Mouse (Mus musculus): ENCODE data around the gene Gps1. TPM values are rescaled to one million over a fixed set of nuclear protein-coding genes. Genes with fewer than 3 reads are reported as not detected.
"Not testable (repeated sequence)": the region's sequence is repeated elsewhere in the genome, so short reads cannot be mapped to it uniquely, and the experiment has no call there.

Gene Gps1
- polyA plus RNA-seq, 1 experiment from 2014 or later = 188 TPM

DNA sequence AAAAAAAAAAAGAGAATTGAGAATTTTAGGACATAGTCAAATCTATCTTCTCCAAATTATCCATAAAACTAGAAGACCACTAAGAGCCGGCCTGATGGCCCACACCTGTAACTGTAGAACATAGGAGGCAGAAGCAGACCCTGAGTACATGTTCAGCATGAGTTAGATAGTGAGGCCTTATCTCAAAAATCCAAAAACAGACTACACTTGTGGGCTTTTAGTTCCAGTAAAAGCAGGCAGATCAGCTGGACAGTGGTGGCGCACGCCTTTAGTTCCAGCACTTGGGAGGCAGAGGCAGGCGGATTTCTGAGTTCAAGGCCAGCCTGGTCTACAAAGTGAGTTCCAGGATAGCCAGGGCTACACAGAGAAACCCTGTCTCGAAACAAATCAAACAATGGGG is 48.9 kb downstream of the Gps1 start:
- H3K9me3 ChIP-seq (ENCODE audit: control insufficient read depth, low read length); H3K27me3 ChIP-seq (ENCODE audit: control insufficient read depth, insufficient read depth, low read depth, low read length); H3K4me2 ChIP-seq (ENCODE audit: low read depth, low read length); H3K36me3 ChIP-seq (ENCODE audit: control insufficient read depth, insufficient read depth, low read length); ATAC-seq (ENCODE audit: low read depth); H3K4me3 ChIP-seq (ENCODE audit: low read length); H3K4me1 ChIP-seq (replicated peaks; ENCODE audit: control insufficient read depth, insufficient read depth, low read length); H3K9ac ChIP-seq (ENCODE audit: low read length): not testable (repeated sequence)
- H3K27ac ChIP-seq (ENCODE audit: low read length) = peak overlapping the region; percentile 80
- WGBS = 89% methylated on average over 5 of the region's 5 CpGs

DNA sequence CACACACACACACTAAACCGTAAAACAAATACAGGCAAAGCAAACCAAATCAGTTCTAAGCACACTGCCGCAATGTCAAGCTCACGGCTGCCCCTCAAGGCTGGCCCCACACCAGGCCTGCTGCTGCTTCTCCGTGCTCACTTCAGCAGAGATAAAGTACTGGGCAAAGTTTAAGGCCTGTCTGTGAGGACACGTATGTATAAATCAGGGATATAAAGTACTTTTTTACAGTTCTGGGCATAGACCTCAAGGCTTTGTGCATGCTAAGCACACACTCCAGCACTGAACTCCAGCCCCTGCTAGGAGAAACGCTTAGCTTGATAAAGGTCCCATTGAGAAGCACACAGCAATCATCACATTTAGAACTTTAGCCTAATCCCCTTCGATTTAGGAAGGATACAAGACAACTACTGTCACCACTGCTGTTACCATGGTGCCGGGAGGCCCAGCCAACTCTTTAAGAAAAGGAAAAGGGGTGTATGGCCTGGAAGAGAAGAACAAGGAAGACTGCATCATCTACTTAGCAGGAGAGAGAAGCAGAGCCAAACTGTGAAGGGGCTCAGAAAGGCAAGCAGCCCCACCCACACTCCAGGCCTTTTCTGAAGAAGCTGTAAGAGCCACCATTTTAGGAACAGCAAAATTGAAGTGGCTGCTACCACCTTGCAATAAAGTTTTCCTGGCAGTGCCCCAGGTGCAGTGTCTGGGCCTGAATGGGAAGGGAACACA is 49.6 kb downstream of the Gps1 start:
- 36% methylated on average over 8 of the region's 8 CpGs for WGBS
- Histone ChIP-seq H3K36me3 (ENCODE audit: control insufficient read depth, insufficient read depth, low read length) (no peaks in the 10 kb centered on the region), H3K27me3 (ENCODE audit: control insufficient read depth, insufficient read depth, low read depth, low read length) (no peaks in the 10 kb centered on the region), H3K4me3 (ENCODE audit: low read length) (no peak overlapping the region), H3K9ac (ENCODE audit: low read length) (peak overlapping the region; percentile 17; the same call in 1 of the 2 replicates), H3K27ac (ENCODE audit: low read length) (peak overlapping the region; percentile 80), H3K4me1 (replicated peaks; ENCODE audit: control insufficient read depth, insufficient read depth, low read length) (peaks cover 4% of the 10 kb centered on the region), H3K9me3 (ENCODE audit: control insufficient read depth, low read length) (no peaks in the 10 kb centered on the region), H3K4me2 (ENCODE audit: low read depth, low read length) (no peak overlapping the region)
- peak; percentile 77 for ATAC-seq (ENCODE audit: low read depth)

Other genes starting within 250 kb of the Gps1 start
- 184 and 200 TPM in 2 replicates for gene Mcrip1, start 234.5 kb upstream of the Gps1 start, polyA plus RNA-seq (2015; fragmentation: Nextera tagmentation; extraction: Ambion mirVana)
- gene Ppp1r27, start 233.1 kb upstream of the Gps1 start, polyA plus RNA-seq (2015; fragmentation: Nextera tagmentation; extraction: Ambion mirVana) = 0.95 and 2.6 TPM in 2 replicates
- 829 and 841 TPM in 2 replicates for gene P4hb, start 211.0 kb upstream of the Gps1 start, polyA plus RNA-seq (2015; fragmentation: Nextera tagmentation; extraction: Ambion mirVana)
- gene Arhgdia, start 202.6 kb upstream of the Gps1 start, polyA plus RNA-seq (2015; fragmentation: Nextera tagmentation; extraction: Ambion mirVana) = 654 and 680 TPM in 2 replicates
- 82.6 and 266 TPM in 2 replicates for gene Alyref, start 185.9 kb upstream of the Gps1 start, polyA plus RNA-seq (2015; fragmentation: Nextera tagmentation; extraction: Ambion mirVana)
- 215 and 224 TPM in 2 replicates for gene Anapc11, start 185.9 kb upstream of the Gps1 start, polyA plus RNA-seq (2015; fragmentation: Nextera tagmentation; extraction: Ambion mirVana)
- 1.5 and 1.6 TPM in 2 replicates for gene Npb, start 175.8 kb upstream of the Gps1 start, polyA plus RNA-seq (2015; fragmentation: Nextera tagmentation; extraction: Ambion mirVana)
- 104 and 117 TPM in 2 replicates for gene Pcyt2, start 166.3 kb upstream of the Gps1 start, polyA plus RNA-seq (2015; fragmentation: Nextera tagmentation; extraction: Ambion mirVana)
- 31.8 and 32.5 TPM in 2 replicates for gene Sirt7, start 159.0 kb upstream of the Gps1 start, polyA plus RNA-seq (2015; fragmentation: Nextera tagmentation; extraction: Ambion mirVana)
- gene Mafg, start 150.7 kb upstream of the Gps1 start, polyA plus RNA-seq (2015; fragmentation: Nextera tagmentation; extraction: Ambion mirVana) = 13.2 and 15.0 TPM in 2 replicates
- 22.4 and 23.4 TPM in 2 replicates for gene Pycr1, start 140.5 kb upstream of the Gps1 start, polyA plus RNA-seq (2015; fragmentation: Nextera tagmentation; extraction: Ambion mirVana)
- gene Myadml2, start 136.1 kb upstream of the Gps1 start, polyA plus RNA-seq (2015; fragmentation: Nextera tagmentation; extraction: Ambion mirVana) = 0.97 and 1.1 TPM in 2 replicates
- 3.2 and 4.0 TPM in 2 replicates for gene Notum, start 123.1 kb upstream of the Gps1 start, polyA plus RNA-seq (2015; fragmentation: Nextera tagmentation; extraction: Ambion mirVana)
- 127 and 133 TPM in 2 replicates for gene Aspscr1, start 111.3 kb upstream of the Gps1 start, polyA plus RNA-seq (2015; fragmentation: Nextera tagmentation; extraction: Ambion mirVana)
- gene Cenpx, start 70.5 kb upstream of the Gps1 start, polyA plus RNA-seq (2015; fragmentation: Nextera tagmentation; extraction: Ambion mirVana) = 156 and 170 TPM in 2 replicates
- 58.2 and 63.9 TPM in 2 replicates for gene Lrrc45, start 70.3 kb upstream of the Gps1 start, polyA plus RNA-seq (2015; fragmentation: Nextera tagmentation; extraction: Ambion mirVana)
- 53.5 and 54.2 TPM in 2 replicates for gene Rac3, start 62.8 kb upstream of the Gps1 start, polyA plus RNA-seq (2015; fragmentation: Nextera tagmentation; extraction: Ambion mirVana)
- gene Dcxr, start 57.0 kb upstream of the Gps1 start, polyA plus RNA-seq (2015; fragmentation: Nextera tagmentation; extraction: Ambion mirVana) = 69.5 and 92.2 TPM in 2 replicates
- gene Cbr2, start 52.2 kb upstream of the Gps1 start, polyA plus RNA-seq (2015; fragmentation: Nextera tagmentation; extraction: Ambion mirVana) = 194 and 348 TPM in 2 replicates
- gene Hmga1b, start 21.5 kb upstream of the Gps1 start, polyA plus RNA-seq (2015; fragmentation: Nextera tagmentation; extraction: Ambion mirVana) = 3.9 and 5.0 TPM in 2 replicates
- 39.3 and 43.0 TPM in 2 replicates for gene Rfng, start 65 bp upstream of the Gps1 start, polyA plus RNA-seq (2015; fragmentation: Nextera tagmentation; extraction: Ambion mirVana)
- gene Dus1l, start 12.1 kb downstream of the Gps1 start, polyA plus RNA-seq (2015; fragmentation: Nextera tagmentation; extraction: Ambion mirVana) = 74.0 and 80.9 TPM in 2 replicates
- 50.6 and 53.5 TPM in 2 replicates for gene Fasn, start 40.3 kb downstream of the Gps1 start, polyA plus RNA-seq (2015; fragmentation: Nextera tagmentation; extraction: Ambion mirVana)
- 6.4 TPM in 2 replicates for gene Ccdc57, start 148.6 kb downstream of the Gps1 start, polyA plus RNA-seq (2015; fragmentation: Nextera tagmentation; extraction: Ambion mirVana)
- 52.2 and 62.5 TPM in 2 replicates for gene Slc16a3, start 164.2 kb downstream of the Gps1 start, polyA plus RNA-seq (2015; fragmentation: Nextera tagmentation; extraction: Ambion mirVana)
- gene Csnk1d, start 207.1 kb downstream of the Gps1 start, polyA plus RNA-seq (2015; fragmentation: Nextera tagmentation; extraction: Ambion mirVana) = 120 and 121 TPM in 2 replicates